Mouse (Mus musculus): ENCODE data around the gene Ift74.

DNA sequence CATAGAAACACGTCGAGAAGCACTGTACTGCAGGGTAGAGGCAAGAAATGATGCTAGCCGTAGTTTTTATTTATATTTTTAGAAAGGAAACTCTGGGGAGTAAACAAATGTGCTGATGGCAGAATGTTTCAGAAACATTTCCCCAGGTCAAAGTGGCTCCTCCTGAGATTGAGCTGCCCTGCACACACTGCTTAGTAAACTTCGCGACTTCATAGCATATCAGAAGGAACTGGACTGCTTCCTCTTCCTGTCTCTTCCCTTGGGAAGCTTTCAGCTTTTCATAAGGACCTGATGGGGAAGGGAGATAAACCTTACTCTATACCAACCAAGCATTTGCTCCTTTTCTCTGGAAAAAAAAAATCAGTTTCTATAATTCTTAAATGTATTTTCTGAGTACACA is 69.0 kb downstream of the Ift74 start:
- TF ChIP-seq CTCF (IDR thresholded peaks at IDR 0.05; ENCODE audit: low read depth, low read length) = no peak
- no peak for TF ChIP-seq POLR2A (IDR thresholded peaks at IDR 0.05; ENCODE audit: insufficient read depth, low read length)
- TF ChIP-seq EP300 (IDR thresholded peaks at IDR 0.05; ENCODE audit: insufficient read depth, low read depth, low read length) = no peak

Measured in ES-Bruce4 (cell line).